Mouse (Mus musculus) c-Kit-positive CD71-positive TER-119-positive erythroid progenitor cells, embryonic 14.5 days (primary cell): ENCODE data around the gene Man1a2.

ENCODE experiments used
- DNase-seq: peaks from one replicate; pipeline ENCODE4 v3.0.0-alpha.2; 2013; ENCODE audit warnings: low spot score

The Man1a2 gene

GRCm38 (mm10) chr3:100685087-100685762 is at the start of gene Man1a2:
Gene Man1a2 (minus strand): TSS chr3:100685503.
- peak; percentile 77 for DNase-seq

- DNase-seq: no peak
Observed at GRCm38 (mm10) chr3:100734482-100735154, 49.3 kb upstream of the Man1a2 start.

DNA sequence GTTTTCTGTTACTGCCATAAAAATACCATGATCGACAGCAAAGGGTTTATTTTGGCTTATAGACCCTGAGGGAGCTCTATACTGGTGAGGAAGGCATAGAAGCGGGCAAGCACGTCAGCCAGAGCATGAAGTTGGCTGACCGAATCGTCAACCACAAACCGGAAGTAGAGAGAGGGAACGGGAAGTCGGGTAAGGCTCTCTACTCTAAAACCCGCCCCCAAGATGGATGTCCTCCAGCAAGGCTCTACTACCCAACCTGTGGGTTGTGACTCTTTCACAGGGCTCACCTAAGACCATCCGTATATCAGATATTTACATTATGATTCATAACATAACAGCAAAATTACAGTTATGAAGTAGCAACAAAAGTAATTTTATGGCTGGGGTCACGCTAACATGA is 46.6 kb upstream of the Man1a2 start:
- DNase-seq: no peak

DNA sequence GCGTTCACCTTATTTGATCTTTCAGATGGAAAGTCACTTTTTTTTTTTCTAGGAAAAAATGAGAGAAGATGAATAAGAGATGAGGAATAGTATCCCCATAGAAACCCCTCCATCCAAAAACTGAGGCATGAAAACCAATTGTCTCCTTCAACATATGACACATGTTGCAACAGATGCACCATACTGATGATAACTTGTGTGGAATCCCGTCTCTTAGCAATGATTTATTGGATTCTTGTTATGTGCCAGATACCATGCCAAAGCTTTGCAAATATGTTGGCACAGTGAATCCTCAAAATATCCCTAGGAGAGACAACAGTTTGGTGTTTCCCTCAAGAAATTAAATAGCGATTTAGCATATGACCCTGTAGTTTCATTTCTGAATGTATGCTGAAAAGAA is 46.0 kb upstream of the Man1a2 start:
- no peak for DNase-seq

- DNase-seq: no peak
Observed at GRCm38 (mm10) chr3:100728008-100728712, 42.9 kb upstream of the Man1a2 start.

GRCm38 (mm10) chr3:100725960-100726674 is 40.8 kb upstream of the Man1a2 start:
- peak; percentile 8 for DNase-seq

GRCm38 (mm10) chr3:100720786-100721300 is 35.5 kb upstream of the Man1a2 start:
- DNase-seq: no peak

GRCm38 (mm10) chr3:100716241-100716640 is 30.9 kb upstream of the Man1a2 start:
- DNase-seq: no peak

DNA sequence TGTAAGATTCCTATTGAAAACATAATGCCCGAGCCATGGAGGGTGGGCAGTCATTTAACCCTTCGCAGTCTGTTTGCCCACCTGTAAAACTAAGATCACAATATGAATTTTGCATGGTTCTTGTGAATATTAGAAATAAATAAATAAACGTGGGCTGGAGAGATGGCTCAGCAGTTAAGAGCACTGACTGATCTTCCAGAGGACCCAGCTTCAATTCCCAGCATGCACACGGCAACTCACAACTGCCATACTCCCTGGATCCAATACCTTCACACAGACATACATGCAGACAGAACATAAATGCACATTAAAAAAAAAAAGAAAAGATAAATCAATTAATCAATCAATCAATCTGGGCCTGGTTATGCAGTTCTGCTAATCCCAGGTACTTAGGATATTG is 30.1 kb upstream of the Man1a2 start:
- no peak for DNase-seq

GRCm38 (mm10) chr3:100713142-100714005 is 28.1 kb upstream of the Man1a2 start:
- no peak for DNase-seq

DNA sequence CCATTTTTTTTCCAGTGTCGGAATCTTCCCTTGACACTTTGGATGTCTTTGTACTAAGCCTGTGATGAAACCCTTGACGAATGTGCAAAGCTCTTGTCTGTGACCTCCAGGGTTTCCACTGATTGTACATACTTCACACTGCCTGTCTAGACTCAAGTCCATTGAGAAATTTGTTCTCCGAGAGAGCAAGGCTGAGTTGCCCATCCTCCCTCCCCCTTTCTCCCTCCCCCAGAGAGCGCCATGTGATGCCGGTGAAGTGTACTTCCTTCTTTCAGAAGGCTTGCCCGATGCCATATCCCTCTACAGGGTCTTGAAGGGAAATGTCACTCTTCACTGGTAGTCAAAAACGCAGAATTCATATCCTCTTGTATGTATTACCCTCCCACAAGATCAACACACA is 26.8 kb upstream of the Man1a2 start:
- DNase-seq: no peak

- DNase-seq: no peak
Observed at GRCm38 (mm10) chr3:100711486-100711885, 26.2 kb upstream of the Man1a2 start.

DNA sequence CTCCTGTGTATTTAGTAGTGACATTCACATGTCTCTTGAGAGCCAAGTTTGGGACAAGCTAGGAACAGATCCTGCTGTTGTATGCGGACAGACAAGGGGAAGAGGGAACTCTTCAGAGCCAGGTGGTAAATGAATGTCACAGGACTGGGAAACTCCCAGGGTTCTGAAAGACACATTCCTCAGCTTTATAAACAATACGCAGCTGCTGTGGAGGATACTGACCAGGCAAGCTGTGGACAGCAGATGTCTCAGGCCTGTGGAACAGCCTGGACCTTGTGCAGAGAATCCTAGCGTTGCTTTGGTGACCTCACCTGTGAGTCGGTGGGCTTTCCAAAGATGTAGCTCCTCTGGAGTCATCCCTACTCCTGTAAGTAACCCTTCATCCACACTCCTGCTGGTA is 21.8 kb upstream of the Man1a2 start:
- DNase-seq: no peak

- no peak for DNase-seq
Observed at GRCm38 (mm10) chr3:100705128-100705667, 19.9 kb upstream of the Man1a2 start.

DNA sequence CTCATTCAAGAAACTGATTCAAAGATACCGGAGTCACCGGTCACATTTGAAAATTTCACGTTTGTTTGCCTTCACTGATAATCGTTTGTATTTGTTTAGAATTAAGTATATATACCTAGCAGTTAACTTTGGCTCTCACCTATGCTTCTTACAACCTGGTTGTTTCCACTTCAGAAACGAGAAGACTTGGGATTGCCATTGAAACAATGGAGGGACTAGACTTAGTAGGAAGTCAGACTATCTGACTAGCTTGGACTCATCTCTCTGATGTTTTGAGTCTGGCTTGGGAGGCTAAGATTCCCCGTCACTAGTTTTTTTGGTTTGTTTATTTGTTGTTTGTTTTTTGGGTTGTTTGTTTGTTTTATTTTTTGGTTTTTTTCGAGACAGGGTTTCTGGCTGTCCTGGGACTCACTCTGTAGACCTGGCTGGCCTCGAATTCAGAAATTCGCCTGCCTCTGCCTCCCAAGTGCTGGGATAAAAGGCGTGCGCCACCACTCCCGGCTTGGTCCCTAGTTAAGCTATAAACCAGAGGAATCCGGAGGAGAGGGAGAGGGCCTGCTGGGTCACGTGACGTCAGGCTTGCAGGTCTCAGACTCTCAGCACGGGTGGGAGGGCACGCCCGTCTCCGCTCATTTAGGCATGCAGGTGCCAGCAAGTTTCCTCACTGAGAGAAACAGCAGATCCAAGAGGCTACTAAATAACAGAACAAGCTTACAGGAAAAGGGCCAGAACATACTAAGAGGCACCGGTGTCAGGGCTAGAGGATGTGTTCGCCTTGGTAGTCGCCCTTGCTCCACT is 18.7 kb upstream of the Man1a2 start:
- DNase-seq: no peak

GRCm38 (mm10) chr3:100702875-100703846 is 17.9 kb upstream of the Man1a2 start:
- DNase-seq: no peak

DNA sequence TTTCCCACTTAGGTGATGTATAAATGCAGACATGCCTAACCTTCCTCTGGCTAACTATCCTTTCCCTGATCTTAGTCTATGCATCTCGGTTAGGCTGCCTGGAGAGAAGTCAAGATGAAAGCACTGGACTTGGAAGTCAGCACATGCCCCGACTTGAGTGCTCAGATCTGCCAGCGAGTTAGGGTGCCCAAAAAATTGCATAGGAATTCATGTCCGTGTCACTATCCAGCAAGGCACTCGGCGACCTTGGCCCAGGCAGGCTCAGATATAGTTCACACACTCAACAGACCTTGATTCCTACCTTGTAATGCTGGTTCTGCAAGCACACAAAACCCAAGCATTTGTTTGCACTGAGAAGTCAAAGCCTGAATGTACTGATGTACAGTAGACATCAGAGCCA is 3.4 kb upstream of the Man1a2 start:
- no peak for DNase-seq

DNA sequence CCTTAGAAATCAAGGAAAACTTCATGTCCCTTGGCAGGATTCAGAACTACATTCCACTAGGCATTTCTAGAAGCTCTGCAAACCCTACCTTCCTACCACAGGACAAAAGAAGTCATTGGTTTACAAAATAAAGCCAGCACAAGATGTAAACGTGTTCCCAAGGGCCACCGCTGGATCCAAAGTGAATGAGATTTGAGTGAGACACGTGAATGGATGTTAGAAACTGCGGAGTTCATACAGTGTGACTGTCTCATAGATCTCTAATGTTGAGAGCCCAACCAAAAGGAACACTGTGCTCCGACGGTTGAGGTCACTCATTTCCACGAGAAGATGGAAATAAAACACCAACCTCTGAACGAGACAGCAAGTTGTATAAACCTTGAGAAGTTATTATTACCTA is 1.5 kb upstream of the Man1a2 start:
- DNase-seq: no peak

DNA sequence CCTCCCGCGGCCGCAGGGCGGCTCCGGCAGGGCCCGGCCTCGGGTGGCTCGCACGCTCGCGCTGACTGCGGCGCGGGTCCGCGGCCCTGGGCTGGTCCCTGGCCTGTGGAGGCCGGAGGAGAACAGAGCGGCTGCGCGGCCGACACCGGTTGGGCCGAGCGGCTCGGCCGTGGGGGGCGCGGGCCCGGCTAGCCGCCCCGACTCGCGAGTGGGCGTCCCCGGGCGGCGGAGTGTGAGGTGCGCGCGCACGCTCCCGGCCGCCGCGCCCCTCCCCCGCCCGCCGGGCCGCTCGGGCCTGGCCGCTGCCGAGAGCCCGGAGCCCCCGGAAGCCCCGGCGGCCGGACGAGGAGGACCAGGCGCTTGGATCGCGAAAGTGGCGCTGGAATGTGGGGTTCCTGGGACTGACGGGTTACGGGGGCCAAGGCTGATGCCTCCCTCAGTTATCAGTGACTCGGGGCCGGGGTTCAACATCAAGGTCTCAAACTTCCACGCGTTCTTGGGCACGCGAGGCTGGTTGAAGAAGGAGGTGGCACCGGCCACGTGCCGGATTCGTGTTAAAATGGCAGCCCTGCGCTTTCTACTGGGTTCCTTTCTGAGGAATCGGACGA is 564 bp upstream of the Man1a2 start:
- DNase-seq: peak; percentile 45
